Comparison of ENCODE assay signal across 9 mouse cellular contexts in genomic region chr6:115734909-115735308, GRCm38 (mm10). TPM values are rescaled to one million over a fixed set of nuclear protein-coding genes. Genes with fewer than 3 reads are reported as not detected.
A peak's percentile ranks its signal among the peaks of the same experiment; 100 is the strongest.
DNase-seq lines count a peak whose midpoint lies in the region; ATAC-seq and TF ChIP-seq lines count a peak whose summit lies in the region.
"Had no signal": no experiment of that assay in that cellular context is flagged by ENCODE, and none has a peak within 500 bp of the region (broad histone marks: within the 10 kb centered on the region; RNA-seq: fewer than 3 reads in every experiment).

No protein-coding gene starts in this region.

- no peaks in the 10 kb centered on the region for H3K27me3 ChIP-seq in thymus, adult 2 months (ENCODE audit: control insufficient read depth, insufficient read depth, low read length)
- no peaks in the 10 kb centered on the region for H3K27me3 ChIP-seq in embryonic facial prominence, embryonic 10.5 days (replicated peaks; ENCODE audit: low read depth, poor library complexity, severe bottlenecking)
- H3K27me3 ChIP-seq: embryonic facial prominence, embryonic 12.5 days had no signal

- H3K36me3 ChIP-seq in thymus, adult 2 months (ENCODE audit: control insufficient read depth, insufficient read depth, low read length), result no peaks in the 10 kb centered on the region
- H3K36me3 ChIP-seq in embryonic facial prominence, embryonic 10.5 days (replicated peaks), result no peaks in the 10 kb centered on the region
- H3K36me3 ChIP-seq: embryonic facial prominence, embryonic 12.5 days had no signal

- TF ChIP-seq POLR2A in thymus, adult 2 months (IDR thresholded peaks at IDR 0.05; ENCODE audit: control insufficient read depth, extremely low read depth, insufficient read depth, low read length, poor library complexity), result no peak

- peak; percentile 64 for DNase-seq in heart, postnatal 4 days
- no peak for DNase-seq in heart, adult 11 months
- DNase-seq in thymus, adult 2 months, result peak; percentile 24
- DNase-seq in thymus, adult 18-20 months, result no peak
- DNase-seq in embryonic facial prominence, embryonic 10.5 days (ENCODE audit: low spot score), result peak; percentile 49
- peak; percentile 45 for DNase-seq in naive thymus-derived CD4-positive, alpha-beta T cell, adult 2 months (ENCODE audit: low read depth)
- DNase-seq in spleen, postnatal 36 days (ENCODE audit: low spot score in 2 of 2), result no peak

- 80% methylated on average over 4 of the region's 4 CpGs for WGBS in thymus, adult 2 months
- 68% methylated on average over 4 of the region's 4 CpGs for WGBS in embryonic facial prominence, embryonic 10.5 days

- no peaks in the 10 kb centered on the region for H3K4me1 ChIP-seq in thymus, adult 2 months (replicated peaks; ENCODE audit: control insufficient read depth, insufficient read depth, low read length)
- peaks cover 13% of the 10 kb centered on the region for H3K4me1 ChIP-seq in embryonic facial prominence, embryonic 10.5 days

- no peak overlapping the region for H3K27ac ChIP-seq in thymus, adult 2 months (ENCODE audit: control insufficient read depth, insufficient read depth, low read length)
- no peak overlapping the region for H3K27ac ChIP-seq in embryonic facial prominence, embryonic 10.5 days (replicated peaks)
- H3K27ac ChIP-seq: embryonic facial prominence, embryonic 12.5 days had no signal

- ATAC-seq in inflammation-experienced regulatory T-cells, adult 6 months, result no peak

- no peaks in the 10 kb centered on the region for H3K9me3 ChIP-seq in embryonic facial prominence, embryonic 10.5 days
- H3K9me3 ChIP-seq: embryonic facial prominence, embryonic 12.5 days had no signal

- no peak for TF ChIP-seq CTCF in thymus, adult 2 months (IDR thresholded peaks at IDR 0.05; ENCODE audit: borderline replicate concordance, control insufficient read depth, extremely low read depth, insufficient read depth, low read length, poor library complexity)

- H3K4me3 ChIP-seq in thymus, adult 2 months (ENCODE audit: control insufficient read depth, insufficient read depth, low read length), result no peak overlapping the region
- H3K4me3 ChIP-seq in embryonic facial prominence, embryonic 10.5 days, result no peak overlapping the region
- H3K4me3 ChIP-seq: embryonic facial prominence, embryonic 12.5 days had no signal

RNA-seq across cellular contexts. Expression of gene Tmem40, which starts 27.3 kb away (rescaled TPM):
- under 1 TPM in 1 of 2 experiments, not detected in 1; 0.54 TPM for total RNA-seq in heart, postnatal 4 days (2021)
- polyA plus RNA-seq in thymus, adult 2 months (2012; rRNA removed), result 1.4 and 2.5 TPM in 2 replicates
- polyA plus RNA-seq in embryonic facial prominence, embryonic 10.5 days (2016; fragmentation: Nextera tagmentation; extraction: Ambion mirVana), result 1.1 and 1.6 TPM in 2 replicates
- not detected for polyA plus RNA-seq in inflammation-experienced regulatory T-cells, adult 6 months (2017; shearing (Covaris generic))

RNA-seq across cellular contexts. Expression of gene Cand2, which starts 39.4 kb away (rescaled TPM):
- total RNA-seq in heart, postnatal 4 days (2021), result 10 to 100 TPM; 74.1 to 74.2 TPM
- 16.8 and 19.5 TPM in 2 replicates for polyA plus RNA-seq in thymus, adult 2 months (2012; rRNA removed)
- polyA plus RNA-seq in embryonic facial prominence, embryonic 10.5 days (2016; fragmentation: Nextera tagmentation; extraction: Ambion mirVana), result 68.9 and 71.8 TPM in 2 replicates
- polyA plus RNA-seq in inflammation-experienced regulatory T-cells, adult 6 months (2017; shearing (Covaris generic)), result 1 to 10 TPM; 2.3 to 4.8 (median 3.7) TPM

RNA-seq across cellular contexts. Expression of gene Raf1, which starts 58.5 kb away (rescaled TPM):
- 100 to 1,000 TPM; 128 to 142 TPM for total RNA-seq in heart, postnatal 4 days (2021)
- polyA plus RNA-seq in thymus, adult 2 months (2012; rRNA removed), result 185 and 209 TPM in 2 replicates
- polyA plus RNA-seq in embryonic facial prominence, embryonic 10.5 days (2016; fragmentation: Nextera tagmentation; extraction: Ambion mirVana), result 123 and 126 TPM in 2 replicates
- polyA plus RNA-seq in inflammation-experienced regulatory T-cells, adult 6 months (2017; shearing (Covaris generic)), result 10 to 100 TPM; 52.6 to 72.0 (median 66.5) TPM

Comparison
In these comparisons a context has a peak if more than half of its experiments do, and no peak if none do; other contexts are left out.
1. DNase-seq: peak in heart, postnatal 4 days (single experiment), thymus, adult 2 months (single experiment), embryonic facial prominence, embryonic 10.5 days (single experiment) and naive thymus-derived CD4-positive, alpha-beta T cell, adult 2 months (single experiment); none in heart, adult 11 months (single experiment), thymus, adult 18-20 months (0 of 2) and spleen, postnatal 36 days (0 of 2).